Mouse (Mus musculus): ENCODE measurements at regions not wholly inside any gene's neighbourhood (a gene's known extent, or its start where the extent isn't known, plus 50 kb on each side); places are given as distances from the start of the nearest gene placed in this dataset.

DNA sequence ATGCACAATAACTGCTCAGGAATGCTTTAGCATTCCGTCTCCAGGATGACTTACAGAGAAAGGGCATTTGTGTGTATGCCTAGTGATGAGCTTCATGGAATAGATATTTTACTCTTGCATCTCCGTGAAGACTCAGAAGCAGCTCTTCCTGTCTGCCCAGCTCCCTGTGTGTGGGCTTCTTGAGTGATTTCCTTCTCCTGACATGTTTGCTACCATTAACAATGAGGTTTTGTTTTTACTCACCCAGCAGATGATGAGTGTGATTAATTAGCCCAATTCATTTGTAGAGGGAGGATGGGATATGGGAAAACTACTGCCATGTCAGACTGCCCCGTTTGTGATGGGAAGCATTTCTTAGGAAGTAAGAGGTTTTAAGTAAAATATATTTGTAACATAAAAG, 63.9 kb upstream of the Cxxc4 start:
- H3K4me2 ChIP-seq (replicated peaks), result no peak overlapping the region
- no peak for ATAC-seq
- no peaks in the 10 kb centered on the region for H3K9me3 ChIP-seq
- H3K9ac ChIP-seq, result no peak overlapping the region
- 27% methylated on average over 3 of the region's 3 CpGs for WGBS
- no peak overlapping the region for H3K4me3 ChIP-seq (replicated peaks)
- no peak overlapping the region for H3K27ac ChIP-seq
- no peaks in the 10 kb centered on the region for H3K4me1 ChIP-seq (replicated peaks)
- H3K36me3 ChIP-seq, result no peaks in the 10 kb centered on the region
- H3K27me3 ChIP-seq (replicated peaks), result no peaks in the 10 kb centered on the region

DNA sequence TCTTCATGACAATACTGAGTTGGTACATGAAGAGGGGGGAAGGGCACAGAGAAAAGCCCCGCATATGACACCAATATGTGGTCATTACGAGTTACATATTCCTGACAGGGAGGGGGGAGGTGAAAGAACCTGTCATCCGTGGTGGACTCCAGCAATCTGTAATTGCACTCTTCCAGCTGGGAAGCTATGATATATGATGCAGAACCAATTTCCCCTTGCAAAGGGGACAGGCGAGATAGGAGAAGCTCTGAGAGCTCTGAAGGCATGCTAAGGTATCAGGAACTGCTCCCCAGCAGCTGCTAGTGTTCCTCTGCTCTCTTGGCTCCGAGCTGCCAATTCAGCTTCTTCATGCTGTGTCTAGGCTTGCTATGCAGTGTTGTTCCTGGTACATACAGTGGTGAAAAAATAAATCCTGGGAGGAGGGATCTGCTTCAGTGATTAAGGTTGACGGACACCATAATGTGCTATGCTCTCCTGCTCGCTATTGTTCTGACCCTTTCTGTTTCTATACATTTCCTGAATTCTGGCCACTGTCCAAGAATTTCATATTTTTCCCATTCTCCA, 57.7 kb upstream of the Cxxc4 start:
- Histone ChIP-seq H3K9me3 (no peaks in the 10 kb centered on the region), H3K27ac (no peak overlapping the region), H3K9ac (no peak overlapping the region), H3K4me1 (replicated peaks) (no peaks in the 10 kb centered on the region), H3K36me3 (no peaks in the 10 kb centered on the region), H3K4me3 (replicated peaks) (no peak overlapping the region), H3K27me3 (replicated peaks) (no peaks in the 10 kb centered on the region), H3K4me2 (replicated peaks) (no peak overlapping the region)
- ATAC-seq, result no peak
- 72% methylated on average over 7 of the region's 7 CpGs for WGBS

DNA sequence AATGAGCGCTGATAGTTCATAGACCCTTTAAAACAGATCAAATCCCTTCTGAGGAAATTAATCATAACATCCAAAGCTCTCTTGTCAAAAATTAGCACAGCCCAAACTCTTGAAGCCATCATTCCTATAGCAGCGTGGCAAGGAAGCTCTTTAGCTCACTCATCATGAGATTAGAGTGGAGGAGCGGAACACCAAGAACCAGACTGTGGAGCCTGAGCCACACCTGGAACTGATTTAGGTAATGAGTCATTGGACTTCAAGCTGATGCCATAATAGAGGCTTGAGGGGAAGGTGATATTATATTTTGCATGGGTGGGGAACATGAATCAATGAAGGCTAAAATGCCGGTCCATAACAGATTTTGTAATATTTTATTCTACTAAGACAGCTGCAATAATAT, 52.2 kb upstream of the Cxxc4 start:
- no peak for ATAC-seq

More for the DNA sequence above, 52.2 kb upstream of the Cxxc4 start:
- no peak overlapping the region for H3K9ac ChIP-seq
- no peak overlapping the region for H3K4me3 ChIP-seq (replicated peaks)
- no peak overlapping the region for H3K4me2 ChIP-seq (replicated peaks)
- 90% methylated on average over 4 of the region's 4 CpGs for WGBS
- H3K36me3 ChIP-seq, result no peaks in the 10 kb centered on the region
- no peaks in the 10 kb centered on the region for H3K27me3 ChIP-seq (replicated peaks)
- H3K4me1 ChIP-seq (replicated peaks), result no peaks in the 10 kb centered on the region
- no peak overlapping the region for H3K27ac ChIP-seq
- no peaks in the 10 kb centered on the region for H3K9me3 ChIP-seq
